Mouse (Mus musculus): ENCODE data around the gene Ctnnb1.

Ctnnb1 gene

DNA sequence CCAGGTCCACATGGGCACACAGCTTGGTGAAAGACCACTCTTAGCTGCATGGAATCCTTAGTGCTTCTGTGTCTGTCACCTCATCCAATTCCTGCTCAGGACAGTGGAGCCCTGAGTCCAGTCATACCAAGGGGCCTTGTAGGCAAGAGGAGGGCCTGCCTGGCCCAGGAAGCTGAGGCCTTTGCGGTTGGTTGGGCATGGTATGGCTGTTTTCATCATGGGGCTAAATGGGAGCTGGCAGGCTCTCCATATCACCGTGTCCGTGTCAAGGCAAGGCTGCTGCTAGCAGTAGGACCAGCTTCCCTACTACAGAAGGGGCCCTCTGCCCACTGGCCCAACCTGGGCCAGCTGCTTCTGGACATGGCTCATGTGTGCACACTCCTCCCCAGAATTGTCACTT, 34.7 kb downstream of the Ctnnb1 start:
- no peak for DNase-seq

- no peak for DNase-seq
Measured at GRCm38 (mm10) chr9:120964224-120964623, 35.2 kb downstream of the Ctnnb1 start.

DNA sequence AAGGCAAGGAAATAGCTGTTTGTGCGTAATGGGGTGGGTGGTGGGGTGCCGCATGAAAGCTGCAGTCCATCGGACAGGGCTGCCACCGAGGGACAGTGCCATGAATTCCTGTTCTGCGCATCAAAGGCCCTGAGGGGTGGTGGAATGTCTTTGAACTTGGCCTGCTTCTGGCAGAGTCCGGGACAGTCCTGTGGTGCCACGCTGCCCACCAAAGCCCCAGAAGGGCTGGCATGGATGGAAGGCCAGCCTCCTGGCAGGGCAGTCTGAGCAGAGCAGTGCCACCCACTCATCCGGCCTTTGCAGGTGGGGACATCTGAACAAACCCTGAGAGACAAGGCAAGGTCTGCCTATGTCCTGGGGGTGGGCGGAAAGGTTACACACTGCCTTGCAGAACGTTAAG, 36.0 kb downstream of the Ctnnb1 start:
- DNase-seq, result no peak

DNA sequence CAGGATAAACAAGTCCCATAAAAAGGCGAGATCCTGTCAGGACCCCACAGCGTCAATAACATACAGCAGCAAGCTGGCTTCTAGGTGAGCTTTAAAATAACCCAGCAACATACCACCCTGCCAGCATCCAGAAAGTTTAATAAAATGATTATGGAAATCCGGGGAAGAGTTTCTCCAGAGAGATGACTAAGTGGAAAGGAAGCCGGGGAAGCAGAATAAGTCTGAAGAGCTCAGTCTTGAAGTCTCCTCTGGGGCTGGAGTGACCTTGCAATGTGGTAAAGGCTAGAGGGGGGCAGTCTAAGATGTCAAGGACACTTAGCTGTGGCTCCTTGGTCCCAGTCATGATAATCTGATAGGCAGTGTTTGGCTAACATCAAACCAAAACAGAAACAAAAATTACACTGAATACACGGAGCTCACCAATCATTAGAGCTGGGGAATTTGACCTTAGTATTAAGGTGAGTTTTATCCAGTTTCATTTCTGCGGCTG, 44.1 kb downstream of the Ctnnb1 start:
- DNase-seq, result no peak

DNA sequence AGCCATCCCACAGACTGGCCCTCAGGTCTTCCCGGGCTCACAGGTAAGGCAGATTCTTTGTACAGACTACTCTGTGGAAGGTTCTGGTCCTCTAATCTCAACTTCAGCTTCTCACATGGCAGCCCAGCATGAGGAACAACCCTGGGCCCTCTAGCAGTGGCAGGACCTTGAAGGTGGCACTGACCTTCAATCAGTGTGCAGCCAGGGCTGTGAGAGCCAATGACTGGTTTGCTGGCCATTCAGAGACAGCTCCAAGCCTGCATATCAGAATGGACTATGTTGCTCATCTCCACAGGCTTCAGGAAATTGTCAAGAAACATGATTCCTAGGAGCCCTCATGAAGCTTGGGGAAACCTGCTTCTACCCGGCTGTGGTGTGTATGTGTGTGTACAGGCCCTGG, 45.2 kb downstream of the Ctnnb1 start:
- DNase-seq, result no peak

- no peak for DNase-seq
Measured at GRCm38 (mm10) chr9:120976158-120976557, 47.1 kb downstream of the Ctnnb1 start.

- no peak for DNase-seq
Measured at GRCm38 (mm10) chr9:120976856-120977255, 47.8 kb downstream of the Ctnnb1 start.

DNA sequence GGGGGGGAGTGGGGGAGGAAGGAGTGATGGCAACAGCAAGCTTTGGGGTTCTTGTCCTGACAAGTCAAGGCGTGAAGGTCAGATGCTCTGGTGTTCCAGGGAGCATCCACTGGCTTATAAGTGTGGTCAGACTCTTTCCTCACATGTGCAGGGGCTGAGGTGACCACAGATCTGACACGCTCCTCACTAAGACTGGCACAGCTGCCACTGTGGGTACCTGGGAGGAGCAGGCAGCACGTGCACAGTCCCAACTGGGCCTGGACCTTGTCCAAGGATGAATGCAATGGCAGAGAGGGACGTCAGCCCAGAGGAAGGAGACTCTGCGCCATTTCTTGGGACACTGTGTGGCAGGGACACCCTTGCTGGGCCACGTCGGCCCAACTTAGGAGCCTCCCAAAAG, 52.8 kb downstream of the Ctnnb1 start:
- no peak for DNase-seq

DNA sequence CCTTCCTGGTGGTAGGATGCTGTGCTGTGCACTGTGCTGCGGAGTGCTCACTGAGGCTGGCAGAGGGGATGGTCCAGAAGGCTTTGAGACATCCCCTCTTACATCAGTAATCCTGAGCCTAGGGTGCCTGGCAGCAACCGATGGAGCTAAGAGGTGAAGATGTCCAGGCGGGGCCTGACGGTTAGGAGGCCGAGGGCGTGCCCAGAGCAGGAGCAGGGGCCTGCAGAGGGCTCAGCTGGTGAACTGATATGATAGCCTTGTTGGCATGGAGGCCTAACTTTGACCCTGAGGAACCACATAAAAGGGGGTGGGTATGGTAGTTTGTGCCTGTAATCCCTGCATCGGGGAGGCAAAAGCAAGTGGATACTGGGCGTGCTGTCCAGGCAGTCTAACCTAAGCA, 54.8 kb downstream of the Ctnnb1 start:
- DNase-seq, result no peak

DNA sequence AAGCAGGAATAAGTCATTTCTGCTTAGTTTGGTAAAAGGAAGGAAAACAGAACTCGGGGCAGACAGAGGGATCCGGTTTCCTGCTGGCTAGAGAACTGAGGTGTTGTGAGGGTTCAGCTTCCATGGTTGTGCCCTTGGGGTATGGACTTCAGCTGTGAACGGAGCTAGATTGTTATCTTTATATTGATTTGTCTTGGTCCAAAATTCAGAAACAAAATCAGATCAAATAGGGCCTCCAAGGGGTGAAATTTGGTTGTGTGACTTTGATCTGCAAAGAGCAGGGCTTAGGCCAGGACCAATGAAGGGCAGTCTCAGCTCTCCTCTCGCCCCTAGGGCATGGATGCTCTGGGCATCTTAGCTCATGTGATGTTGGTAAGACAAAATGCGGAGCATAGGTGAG, 55.5 kb downstream of the Ctnnb1 start:
- DNase-seq, result no peak

GRCm38 (mm10) chr9:120985009-120985408, 56.0 kb downstream of the Ctnnb1 start:
- no peak for DNase-seq

DNA sequence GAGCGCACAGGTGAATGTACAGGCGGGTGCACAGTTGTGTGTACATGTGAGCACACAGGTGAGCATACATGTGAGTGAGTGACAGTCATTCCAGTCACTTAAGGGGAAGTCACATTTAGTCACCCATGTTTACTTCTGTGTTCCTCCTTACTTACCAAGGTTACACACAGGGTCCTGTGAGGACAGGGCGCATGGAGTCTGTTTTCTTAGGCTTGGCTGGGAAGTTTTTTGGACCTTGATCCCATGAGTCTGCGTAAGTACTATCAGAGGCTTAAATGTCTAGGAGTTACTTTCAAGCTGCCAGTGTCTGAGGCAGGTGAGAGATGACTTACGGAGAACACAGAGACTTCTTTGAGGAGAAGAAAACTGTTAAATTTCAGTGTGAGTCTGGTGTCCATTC, 56.5 kb downstream of the Ctnnb1 start:
- no peak for DNase-seq

DNA sequence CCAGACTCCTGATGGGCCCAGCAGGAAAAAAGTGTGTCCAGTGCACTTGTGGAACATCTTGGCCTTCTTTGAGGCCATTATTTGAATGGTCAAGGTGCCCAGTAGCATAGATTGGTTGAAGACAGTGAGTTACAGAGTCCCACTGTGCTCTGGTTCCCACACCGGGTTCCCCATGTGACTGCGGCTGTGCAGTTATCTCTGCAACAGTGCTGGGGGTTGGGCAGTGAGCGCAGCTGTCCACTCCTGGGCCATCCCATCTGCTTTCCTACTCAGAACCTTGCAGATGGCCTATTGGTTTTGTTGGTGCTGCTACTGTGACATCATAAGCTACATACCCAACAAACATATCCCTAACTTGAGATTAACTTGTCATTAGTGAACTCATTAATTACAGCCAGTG, 57.2 kb downstream of the Ctnnb1 start:
- no peak for DNase-seq

DNA sequence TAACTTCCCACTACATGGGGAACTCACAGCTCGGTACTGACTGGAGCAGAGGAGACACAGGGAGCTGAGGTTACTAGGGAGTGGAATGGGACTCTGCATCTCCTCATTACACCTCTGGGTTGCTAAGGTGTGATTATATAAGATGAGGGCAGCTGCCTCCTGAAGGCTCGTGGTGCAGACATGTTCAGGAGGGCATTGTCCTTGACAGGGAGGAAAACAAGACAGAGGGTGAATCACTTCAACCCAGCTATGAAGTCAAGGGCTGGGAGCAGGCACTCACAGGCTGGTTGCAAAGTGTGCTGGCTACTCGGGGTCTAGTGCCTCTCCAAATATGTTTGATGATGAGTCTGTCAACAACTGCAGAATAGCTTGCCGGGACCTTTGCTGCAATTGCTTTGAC, 58.0 kb downstream of the Ctnnb1 start:
- no peak for DNase-seq

- no peak for DNase-seq
Measured at GRCm38 (mm10) chr9:120988088-120988487, 59.1 kb downstream of the Ctnnb1 start.

GRCm38 (mm10) chr9:120989806-120990700, 61.0 kb downstream of the Ctnnb1 start:
- no peak for DNase-seq

DNA sequence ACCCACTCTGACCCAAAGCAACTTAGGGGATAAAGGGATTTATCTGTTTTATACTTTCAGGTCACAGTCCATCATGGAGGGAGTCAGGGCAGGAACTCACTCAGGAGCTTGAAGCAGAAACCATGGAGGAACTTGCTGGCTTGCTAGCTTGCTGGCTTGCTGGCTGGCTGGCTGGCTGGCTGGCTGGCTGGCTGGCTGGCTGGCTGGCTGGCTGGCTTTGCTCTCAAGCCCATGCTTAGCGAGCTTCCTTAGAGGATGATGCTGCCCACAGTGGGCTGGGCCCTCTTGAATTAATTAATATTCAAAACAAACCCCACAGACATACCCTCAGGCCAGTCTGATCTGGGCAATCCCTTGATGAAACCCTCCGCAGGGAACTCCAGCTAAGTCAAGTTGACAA, 62.8 kb downstream of the Ctnnb1 start:
- no peak for DNase-seq

GRCm38 (mm10) chr9:120993004-120993403, 64.0 kb downstream of the Ctnnb1 start:
- no peak for DNase-seq

- no peak for DNase-seq
Measured at GRCm38 (mm10) chr9:120994223-120995155, 65.5 kb downstream of the Ctnnb1 start.

GRCm38 (mm10) chr9:120998696-120999095, 69.7 kb downstream of the Ctnnb1 start:
- DNase-seq, result no peak

DNA sequence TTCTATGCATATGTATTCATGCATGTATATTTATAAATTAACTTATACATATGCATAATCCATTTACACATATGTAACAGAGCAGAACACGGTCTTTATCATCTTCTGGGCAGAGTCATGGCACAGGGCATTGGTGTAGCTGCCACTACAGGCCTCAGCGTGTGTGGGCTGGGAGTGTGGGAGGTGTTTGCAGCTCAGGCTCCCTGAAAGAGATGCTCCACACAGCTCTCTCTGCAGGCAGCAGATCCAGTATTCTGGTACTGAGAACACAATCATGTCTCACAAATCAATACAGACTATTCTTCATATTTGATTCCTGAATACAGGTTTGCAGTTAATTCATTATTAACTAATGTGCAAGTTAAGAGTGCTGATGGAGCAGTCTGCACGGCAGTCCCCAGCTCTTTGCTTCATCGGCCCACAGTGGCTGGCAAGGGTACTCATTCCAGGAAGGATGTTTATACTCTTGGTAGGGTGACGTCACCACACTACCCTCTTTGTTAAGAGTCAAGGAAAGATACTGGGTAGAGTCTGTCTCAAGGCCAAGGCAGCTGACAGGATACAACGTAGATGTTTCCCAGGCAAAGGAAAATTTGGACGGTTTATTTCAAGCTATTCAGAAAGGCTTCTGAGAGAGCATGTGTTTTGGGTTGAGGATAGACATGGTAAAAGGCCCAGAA, 71.8 kb downstream of the Ctnnb1 start:
- DNase-seq, result no peak

- no peak for DNase-seq
Measured at GRCm38 (mm10) chr9:121001681-121002540, 72.9 kb downstream of the Ctnnb1 start.
